Mouse (Mus musculus) spleen, postnatal 36 days (tissue): ENCODE data around the gene Pnn.
"Not testable (repeated sequence)": the region's sequence is repeated elsewhere in the genome, so short reads cannot be mapped to it uniquely, and the experiment has no call there.

Source experiments
- DNase-seq, 2 experiments: peaks; one replicate each; pipeline ENCODE4 v3.0.0; 2022; ENCODE audit warnings: low spot score in 2 of 2, mixed read lengths in 1 of 2

Gene Pnn

DNA sequence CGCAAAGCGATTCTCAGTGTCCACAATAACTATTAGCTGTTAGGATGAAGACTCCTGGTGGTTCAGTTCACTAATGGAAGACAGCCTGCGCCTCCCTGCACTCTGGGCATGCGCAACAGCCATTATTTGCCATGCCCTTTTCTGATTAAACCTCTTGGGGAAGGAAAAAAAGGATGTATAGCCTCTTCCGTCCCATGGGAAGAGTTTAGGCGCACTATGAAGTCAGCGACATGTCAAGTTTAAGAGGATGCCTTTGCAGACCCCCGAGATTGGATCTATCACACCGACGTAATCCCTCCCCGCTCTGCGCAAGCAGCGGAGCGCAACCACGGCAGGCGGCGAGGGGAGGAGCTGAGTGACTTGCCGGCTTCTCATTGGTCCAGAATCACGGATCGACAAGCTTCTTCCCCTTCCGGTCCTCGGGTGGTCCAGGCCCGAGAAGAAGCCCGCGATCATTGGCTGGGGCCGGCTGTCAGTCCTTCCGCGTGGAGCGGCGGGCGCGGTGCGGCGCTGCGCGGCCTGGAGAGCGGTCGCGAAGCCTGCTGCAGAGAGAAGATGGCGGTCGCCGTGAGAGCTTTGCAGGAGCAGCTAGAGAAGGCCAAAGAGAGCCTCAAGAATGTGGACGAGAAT, at the start of gene Pnn:
Gene Pnn, plus strand, starts transcription at position 437 of the 630 bp plus-strand sequence.
- peak; percentile 97 to 98 for DNase-seq

DNA sequence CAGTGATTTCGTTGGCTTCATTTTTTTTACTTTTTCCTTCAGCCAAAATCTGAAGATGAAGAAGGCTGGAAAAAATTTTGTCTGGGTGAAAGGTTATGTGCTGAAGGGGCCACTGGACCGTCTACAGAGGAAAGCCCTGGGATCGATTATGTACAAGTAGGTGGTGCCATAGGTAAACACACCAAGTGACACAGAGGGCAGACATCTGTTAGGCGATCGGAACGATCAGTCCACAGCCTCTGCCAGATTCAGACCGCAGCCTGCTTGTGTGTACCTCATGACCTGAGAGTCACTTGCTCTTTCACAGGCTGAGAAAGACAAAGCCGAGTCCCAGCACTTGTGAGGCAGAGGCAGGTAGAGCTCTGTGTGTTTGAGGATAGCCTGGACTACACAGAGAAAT, 48.7 kb upstream of the Pnn start:
- no peak for DNase-seq

DNA sequence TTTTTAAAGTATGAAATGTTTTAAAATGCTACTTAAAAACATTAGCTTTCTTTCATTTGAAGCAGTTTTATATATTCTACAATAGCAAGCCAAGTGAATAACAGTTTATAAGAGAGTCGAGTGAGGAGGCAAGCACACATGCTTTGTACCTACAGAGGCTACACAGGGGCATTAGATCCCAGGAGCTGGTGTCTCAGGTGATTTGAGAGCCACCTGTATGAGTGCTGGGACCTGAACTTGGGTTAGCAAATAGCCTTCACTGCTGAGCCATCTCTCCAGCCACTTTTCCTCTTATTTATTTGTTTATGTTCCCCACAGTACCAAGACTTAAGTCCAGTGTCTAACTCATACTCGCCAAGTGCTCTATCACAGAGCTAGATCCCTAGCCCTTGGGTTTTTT, 46.8 kb upstream of the Pnn start:
- no peak for DNase-seq

DNA sequence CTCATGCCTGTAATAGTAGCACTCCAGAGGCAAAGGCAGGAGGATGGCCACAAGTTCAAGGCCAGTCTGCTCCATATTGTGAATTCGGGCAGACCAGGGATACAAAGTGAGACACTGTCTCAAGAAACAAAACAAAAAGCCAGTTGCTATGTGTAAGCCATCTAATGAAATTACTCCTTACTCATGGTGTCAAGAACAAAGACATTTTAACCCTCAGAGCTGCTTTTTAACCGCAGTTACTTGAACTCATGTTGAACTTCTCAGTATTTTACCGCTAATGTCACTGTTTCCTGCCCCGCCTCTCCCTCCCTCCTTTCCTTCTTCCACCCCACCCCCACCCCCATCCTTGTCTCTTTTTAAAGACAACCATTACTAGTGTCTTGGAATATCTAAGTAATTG, 45.4 kb upstream of the Pnn start:
- DNase-seq = no peak

DNA sequence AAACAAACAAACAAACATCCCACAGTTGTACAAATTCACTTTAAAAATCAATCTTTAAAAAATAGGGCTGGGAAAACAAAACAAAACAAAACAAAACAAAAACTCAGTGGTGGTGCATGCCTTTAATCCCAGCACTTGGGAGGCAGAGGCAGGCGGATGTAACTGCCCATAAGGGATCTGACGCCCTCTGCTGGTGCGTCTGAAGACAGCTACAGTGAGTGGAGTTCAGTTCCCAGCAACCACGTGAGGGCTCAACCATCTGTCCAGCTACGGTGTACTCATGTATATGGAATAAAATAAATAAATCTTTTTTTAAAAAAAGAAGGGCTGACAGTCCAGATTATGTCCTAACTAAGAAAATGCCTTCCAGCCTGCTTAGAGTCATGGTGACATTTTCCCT, 34.6 kb upstream of the Pnn start:
- DNase-seq = no peak

DNA sequence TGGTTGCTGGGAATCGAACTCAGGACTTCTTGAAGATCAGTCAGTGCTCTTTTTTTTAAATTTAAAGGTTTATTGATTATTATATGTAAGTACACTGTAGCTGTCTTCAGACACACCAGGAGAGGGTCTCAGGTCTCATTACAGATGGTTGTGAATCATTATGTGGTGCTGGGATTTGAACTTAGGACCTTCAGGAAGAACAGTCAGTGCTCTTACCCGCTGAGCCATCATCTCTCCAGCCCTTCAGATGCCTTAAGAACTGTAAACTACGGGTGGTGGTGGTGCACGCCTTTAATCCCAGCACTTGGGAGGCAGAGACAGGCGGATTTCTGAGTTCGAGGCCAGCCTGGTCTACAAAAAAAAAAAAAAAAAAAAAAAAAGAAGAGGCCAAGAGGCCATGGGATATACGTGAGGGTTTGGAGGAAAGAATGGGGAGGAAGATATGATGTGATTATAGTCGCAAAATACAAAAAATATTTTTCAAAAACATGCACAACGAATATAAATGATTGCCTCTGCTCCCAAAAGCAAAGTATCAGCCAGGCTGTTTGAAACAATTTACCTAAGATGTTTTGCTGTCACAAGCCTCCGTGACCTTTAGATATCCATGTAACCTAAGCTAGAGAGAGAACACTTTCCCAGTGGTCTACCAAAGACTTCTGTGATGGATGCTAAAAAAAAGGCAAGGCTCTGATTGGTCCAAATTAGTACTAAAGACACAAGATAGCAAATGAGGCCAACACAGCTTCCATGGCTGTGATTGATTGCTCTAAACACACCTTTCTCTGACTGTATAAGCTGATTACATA, 27.3 kb upstream of the Pnn start:
- no peak for DNase-seq

DNA sequence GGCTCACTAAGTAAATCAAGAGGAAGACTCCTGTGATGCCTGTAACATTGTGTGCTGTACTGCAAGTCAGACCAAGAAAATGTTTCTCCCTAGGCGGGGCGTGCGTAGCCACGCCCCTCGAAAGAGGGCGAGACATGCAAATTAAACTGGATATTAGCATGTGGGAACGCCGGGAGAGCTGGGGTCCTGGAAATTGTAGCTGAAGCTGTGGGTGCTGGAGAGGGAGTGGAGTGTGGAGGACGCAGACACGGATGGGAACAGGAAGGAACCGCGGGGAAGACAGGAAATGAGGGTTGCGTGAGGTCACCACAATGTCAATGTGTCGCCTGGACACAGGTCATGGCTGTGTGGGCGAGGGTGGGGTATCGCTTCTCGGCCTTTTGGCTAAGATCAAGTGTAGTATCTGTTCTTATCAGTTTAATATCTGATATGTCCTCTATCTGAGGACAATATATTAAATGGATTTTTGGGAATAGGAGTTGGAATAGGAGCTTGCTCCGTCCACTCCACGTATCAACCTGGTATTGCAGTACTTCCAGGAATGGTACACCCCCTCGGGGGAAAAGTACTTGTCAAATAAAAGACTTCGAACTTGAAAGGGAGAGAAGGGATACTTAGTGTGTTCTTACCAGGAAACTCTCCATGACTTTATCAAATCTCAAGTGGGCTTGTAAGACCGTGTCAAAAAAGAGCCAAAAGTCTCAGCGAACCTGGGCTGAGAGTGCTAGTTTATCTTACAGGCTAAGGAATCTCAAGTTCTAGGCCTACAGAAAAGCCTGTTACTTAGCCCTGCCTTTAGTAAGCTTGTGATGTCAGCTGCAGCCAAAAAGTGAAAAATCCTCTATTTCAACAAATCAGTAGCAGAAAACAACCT, 26.5 kb upstream of the Pnn start:
- peak; percentile 35 to 36 for DNase-seq

DNA sequence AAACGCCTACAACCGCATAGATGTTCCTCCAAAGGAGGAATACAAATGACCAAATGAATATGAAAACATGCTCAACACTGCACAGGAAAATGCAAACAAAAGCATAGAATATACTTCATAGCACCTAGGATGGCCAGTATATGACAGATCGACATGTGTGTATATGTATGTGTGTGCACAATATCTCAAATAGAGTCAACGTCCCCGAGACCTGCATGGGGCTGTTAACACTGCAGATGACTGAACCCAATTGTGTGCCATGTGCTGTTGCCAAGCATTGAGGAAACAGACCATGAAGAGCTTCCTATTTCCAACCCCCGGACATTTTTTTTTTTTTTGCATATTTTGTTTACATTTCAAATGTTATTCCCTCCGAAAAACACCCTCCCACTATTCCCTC, 25.8 kb upstream of the Pnn start:
- DNase-seq = peak; percentile 29 to 30

DNA sequence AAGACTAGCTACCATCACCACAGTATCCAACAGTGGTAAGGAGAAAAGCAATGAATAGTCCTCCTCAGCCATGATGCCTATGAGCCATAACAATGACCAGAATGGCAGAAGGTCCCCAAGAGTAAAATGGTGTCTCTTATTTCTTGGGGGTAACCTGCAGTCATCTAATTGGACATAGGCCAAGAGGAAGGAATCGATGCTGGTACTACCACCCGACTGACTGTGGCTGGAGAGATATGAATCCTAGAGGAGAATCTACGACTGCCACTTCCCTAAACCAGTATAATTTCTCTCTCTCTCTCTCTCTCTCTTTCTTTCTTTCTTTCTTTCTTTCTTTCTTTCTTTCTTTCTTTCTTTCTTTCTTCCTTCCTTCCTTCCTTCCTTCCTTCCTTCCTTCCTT, 14.2 kb upstream of the Pnn start:
- no peak for DNase-seq

DNA sequence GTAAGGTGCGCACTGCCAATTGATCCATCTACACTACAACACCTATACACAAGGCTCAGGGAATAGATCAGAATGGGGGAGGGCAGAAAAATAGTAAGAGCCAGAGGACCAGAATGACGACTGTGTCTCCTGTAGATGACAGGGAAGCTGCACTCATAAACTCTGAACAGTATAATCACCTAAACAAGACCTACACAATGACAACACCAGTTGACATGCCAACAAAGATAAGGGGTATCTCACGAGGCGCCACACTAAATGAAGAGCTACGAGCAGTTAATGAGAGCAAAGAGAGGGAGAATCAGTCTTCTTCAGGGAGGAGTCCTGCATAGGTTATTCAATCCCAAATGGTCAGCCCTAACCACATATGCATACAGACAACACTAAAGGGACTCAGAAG, 13.5 kb upstream of the Pnn start:
- DNase-seq = no peak

DNA sequence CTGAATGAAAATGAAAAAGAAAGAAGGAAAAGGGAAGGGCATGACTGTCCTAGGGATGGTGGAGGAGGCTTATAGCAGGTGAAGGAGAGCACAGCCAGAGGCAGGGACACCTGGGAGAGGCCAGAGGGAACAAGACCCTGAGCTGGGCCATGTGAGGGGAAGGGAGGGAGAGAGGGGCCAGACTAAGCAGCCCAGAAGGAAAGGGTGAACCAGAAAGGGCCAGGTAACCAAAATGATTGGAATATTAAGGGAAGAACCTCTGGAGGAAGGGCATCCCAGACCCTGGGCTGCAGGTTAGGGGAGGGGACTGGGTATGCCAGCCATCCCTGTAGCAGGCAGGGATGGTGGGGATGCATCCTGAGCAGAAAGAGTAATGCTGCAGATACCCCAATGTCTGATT, 12.7 kb upstream of the Pnn start:
- DNase-seq = no peak

DNA sequence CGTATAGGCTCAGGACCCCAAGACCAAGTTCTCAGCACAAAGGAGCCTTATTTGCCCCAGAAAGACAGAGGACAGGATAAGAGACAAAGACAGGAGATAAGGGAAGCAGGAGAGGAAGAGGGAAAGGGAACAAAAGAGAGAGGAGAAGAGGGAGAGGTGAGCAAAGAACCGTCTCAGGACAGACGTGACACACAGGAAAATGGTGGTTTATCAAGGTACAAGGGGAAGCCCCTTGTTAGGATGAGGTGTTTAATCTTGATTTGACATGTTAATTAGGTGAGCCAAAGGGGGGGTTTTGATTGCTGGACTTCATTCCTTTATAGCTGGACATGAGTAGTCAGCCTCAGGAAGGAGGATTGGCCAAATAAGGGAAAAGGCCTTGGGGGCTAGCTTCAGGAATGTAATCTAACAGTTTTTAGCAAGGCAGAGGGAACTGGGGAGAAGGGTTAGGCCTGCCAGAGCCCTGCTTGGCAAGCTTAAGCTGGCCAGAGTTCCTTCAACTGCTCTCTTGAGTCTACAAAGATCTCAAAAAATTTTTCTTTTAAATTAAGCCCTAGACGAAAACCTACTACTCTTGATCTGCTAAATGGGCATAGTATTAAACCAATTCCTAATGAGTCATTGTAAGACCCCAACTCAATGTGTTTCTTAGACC, 11.4 kb upstream of the Pnn start:
- DNase-seq = no peak

DNA sequence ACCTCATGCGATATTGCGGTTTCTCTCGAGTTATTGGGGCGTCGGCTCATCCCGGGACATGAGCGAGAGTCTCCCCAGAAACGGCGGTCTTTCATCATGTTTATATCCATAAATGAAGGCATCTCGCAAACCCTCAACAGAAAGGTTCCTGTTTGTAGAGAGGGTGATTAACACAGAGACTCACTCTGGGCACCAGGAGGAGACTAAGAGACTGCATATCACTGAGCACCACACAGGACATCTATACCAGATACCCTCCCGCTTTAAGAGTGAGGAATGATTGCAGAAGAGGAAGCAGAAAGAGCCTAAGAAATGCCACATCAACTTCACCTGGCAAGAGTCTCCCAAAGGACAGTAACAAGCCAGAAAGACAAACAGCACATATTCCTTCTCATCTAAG, 10.5 kb upstream of the Pnn start:
- DNase-seq = no peak

DNA sequence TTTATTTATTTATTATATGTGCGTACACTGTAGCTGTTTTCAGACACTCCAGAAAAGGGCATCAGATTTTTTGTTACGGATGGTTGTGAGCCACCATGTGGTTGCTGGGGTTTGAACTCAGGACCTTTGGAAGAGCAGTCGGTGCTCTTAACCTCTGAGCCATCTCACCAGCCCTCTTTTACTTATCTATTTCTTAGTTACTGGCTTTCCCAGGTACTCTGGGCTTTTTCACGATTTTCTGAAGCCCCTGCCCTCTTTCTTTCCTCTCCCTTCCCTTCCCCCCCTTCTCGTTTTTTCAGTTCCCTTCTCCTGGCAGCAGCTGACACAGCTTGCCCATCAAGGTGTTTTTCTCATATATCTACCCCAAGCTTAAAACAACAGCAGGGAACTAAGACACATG, 8.4 kb upstream of the Pnn start:
- not testable (repeated sequence) for DNase-seq

DNA sequence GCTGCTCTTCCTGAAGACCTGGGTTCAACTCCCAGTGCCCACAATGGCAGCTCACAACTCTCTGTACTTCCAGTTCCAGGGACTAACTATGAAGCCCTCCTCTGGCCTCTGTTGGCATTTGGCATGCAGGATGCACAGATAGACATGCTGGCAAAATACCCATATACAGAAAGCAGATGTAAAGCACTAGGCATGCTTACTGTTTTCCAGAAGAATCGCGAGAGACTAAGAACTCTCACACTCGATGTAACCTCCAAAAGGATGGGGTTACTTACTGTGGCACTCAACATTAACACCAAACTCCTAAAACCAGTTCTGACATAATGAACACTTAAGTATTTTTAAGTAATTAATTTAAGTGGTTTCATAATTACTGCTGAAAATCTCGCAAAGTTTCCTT, 6.4 kb upstream of the Pnn start:
- DNase-seq = no peak

DNA sequence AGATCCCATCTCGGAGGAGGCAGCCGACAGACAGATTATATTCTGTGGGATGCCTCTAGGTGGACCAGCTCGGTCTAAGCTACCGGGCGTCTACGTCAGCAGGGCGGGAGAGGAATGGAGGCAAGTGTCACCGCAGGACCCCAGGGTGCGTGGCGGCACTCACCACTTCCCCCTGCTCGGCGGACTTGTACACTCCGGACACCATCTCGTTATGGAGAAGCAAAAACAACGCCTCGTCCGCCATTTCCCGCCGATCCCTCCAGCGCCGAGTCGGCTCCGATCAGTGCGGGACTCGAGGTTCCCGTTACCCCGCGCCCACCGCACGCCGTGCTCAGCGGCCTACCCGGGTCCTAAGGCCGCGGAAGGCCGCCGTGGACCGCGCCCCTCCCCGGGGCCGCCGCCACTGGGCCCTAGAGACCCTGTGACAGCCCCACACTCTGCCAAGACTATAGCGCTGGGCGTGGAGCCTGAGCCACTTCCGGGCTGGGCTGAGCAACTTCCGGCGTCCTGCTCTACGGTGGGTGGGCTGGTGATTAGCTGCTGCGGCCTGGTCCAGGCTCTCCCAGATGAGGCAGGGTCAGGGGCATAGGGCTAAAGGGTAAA, 5.6 kb upstream of the Pnn start, which contains the start of gene Trappc6b:
Gene Trappc6b, minus strand, starts transcription at position 480 of the 603 bp plus-strand sequence.
- peak; percentile 74 to 77 for DNase-seq

DNA sequence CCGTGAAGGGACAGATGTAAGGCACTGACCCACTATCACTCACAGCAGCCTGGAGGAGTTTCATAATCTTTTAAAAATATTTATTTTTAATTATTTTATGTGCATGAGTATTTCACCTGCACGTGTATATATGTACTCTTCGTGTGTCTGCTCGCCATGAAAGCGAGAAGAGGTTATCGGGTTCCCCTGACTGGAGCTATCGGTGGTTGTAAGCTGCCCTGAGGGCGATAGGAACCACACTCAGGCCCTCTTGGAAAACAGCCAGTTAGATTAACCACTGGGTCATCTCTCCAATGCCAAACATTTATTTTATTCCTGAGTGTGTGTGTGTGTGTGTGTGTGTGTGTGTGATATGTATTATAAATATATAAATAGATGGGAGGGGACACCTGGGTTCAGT, 1.8 kb upstream of the Pnn start:
- no peak for DNase-seq

DNA sequence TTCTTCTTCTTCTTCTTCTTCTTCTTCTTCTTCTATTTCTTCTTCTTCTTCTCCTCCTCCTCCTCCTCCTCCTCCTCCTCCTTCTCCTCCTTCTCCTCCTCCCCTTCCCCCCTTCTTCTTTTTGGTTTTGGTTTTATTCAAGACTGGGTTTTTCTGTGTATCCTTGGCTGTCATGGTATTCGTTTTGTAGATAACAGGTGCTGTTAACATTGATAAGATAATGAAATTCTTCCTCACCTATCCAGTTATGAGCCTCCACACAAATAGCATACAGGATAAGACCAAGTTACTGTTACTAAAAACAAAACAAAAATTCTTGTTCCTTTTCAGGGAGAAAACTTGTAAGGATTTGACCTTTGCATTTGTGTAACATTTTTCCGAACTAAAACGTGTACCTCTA, 908 bp upstream of the Pnn start:
- no peak for DNase-seq

DNA sequence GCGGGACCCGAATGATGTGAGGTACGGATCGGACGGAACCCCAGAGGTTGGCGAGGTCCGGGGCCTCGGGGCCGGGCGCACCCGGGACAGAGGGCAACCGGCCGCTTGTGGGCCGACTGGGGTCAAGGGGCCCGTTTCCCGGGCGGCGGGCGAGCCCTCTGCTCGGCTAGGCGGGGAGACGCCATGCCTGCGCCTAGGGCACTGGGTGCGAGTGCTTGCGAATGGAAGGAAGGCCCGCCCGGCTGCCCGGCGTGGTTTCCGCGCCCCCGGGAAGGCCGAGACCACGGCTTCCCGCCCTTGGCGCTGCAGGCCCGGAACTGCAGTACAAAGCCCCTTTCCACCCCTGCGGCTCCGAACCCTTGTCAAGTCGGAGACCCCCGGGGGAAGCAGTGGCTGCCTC, 411 bp downstream of the Pnn start:
- DNase-seq = peak; percentile 32 to 42

DNA sequence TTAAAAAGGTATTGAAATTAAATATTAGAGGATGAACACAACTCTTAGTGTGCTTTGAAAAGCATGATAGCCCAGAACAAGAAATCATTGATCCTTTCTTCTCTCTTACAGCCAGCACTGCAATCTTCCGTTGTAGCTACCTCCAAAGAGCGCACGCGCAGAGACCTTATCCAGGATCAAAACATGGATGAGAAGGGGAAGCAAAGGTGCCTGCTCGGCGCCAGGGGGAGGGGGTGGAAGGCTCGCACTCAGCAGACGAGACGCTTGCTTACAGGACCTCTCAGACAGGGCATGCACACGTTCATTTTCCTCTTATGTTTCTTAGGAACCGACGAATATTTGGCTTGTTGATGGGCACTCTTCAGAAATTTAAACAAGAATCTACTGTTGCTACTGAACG, 2.1 kb downstream of the Pnn start:
- no peak for DNase-seq

DNA sequence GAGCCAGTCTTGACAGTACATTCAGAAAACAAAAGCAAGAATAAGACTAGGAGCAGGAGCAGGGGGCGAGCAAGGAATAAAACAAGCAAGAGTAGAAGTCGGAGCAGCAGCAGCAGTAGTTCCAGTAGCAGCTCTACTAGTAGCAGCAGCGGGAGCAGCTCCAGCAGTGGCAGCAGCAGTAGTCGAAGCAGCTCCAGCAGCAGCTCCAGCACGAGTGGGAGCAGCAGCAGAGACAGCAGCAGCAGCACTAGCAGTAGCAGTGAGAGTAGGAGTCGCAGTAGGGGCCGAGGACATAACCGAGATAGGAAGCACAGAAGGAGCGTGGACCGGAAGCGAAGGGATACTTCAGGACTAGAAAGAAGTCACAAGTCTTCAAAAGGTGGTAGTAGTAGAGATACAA, 5.6 kb downstream of the Pnn start:
- no peak for DNase-seq

DNA sequence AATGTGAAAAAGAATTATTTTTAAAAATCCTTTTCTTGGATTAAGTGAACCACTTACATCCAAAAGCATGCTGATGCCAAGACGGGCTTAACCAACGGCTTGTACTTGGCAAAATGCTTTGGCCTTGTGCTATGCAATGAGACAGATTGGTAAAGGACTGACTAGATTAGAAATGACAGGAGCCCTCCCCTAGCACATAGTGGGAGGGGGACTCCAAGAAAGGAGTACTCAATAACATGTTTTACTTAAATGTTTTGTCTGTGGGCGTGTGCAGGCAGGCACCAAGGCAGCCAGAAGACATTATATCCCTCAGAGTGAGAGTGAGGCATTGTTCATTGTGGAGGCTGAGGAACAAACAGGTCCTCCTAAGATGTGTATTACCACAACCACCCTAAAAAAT, 7.4 kb downstream of the Pnn start:
- DNase-seq = no peak
